Mouse (Mus musculus) ES-E14 (cell line): Measurements from ENCODE around the gene Sf3b3.

Experiments
- CHD2 ChIP-seq: IDR thresholded peaks from 2 replicates; pipeline ENCODE4 v1.6.1; 2014; ENCODE audit warnings: mild to moderate bottlenecking, low read depth, low read length, inconsistent platforms
- HCFC1 ChIP-seq: IDR thresholded peaks from 2 replicates; pipeline ENCODE4 v1.6.1; 2012; ENCODE audit warnings: low read length, inconsistent platforms, borderline replicate concordance; ENCODE audit not compliant: insufficient read depth
- ZC3H11A ChIP-seq: IDR thresholded peaks from 2 replicates; pipeline ENCODE4 v1.6.1; 2012; ENCODE audit warnings: low read depth, mild to moderate bottlenecking, inconsistent platforms, low read length, borderline replicate concordance

DNA sequence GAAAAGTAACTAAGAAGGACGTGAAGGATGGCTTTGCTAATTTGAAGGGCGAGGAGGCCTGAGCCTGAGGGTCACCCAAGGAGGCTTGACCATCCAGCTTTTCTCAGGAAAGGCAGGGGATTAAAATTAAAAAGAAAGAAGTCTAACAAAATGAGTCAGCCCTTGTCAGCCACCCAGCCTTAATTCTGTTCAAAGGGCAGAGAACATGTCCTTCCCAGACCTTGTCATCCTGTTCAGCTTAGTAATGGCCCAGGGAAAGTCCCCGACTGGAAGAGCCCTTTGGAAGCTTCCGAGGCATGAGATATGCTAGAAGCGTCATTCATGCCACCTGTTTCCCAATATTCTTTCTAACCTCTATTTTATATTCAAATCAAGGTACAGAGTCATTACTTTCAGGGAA lies 43.6 kb downstream of the Sf3b3 start:
- TF ChIP-seq HCFC1: no peak
- no peak for TF ChIP-seq CHD2
- no peak for TF ChIP-seq ZC3H11A
